Mouse (Mus musculus) lung, postnatal 0 days (tissue): ENCODE measurements around the gene Ciao2b.

Experiments used
- CTCF ChIP-seq: IDR thresholded peaks from 2 replicates; pipeline ENCODE4 v1.5.1; 2016; ENCODE audit warnings: antibody characterized with exemption, mild to moderate bottlenecking
- EP300 ChIP-seq: IDR thresholded peaks from 2 replicates; pipeline ENCODE4 v1.6.1; 2016; ENCODE audit warnings: antibody characterized with exemption, mild to moderate bottlenecking, control low read depth

GRCm38 (mm10) chr8:104593536-104594325 is 48.0 kb downstream of the Ciao2b start:
- TF ChIP-seq CTCF (no peak), EP300 (no peak)
